Mouse (Mus musculus) kidney, adult 11 months (tissue): ENCODE measurements at regions not wholly inside any gene's neighbourhood (a gene's known extent, or its start where the extent isn't known, plus 50 kb on each side); places are given as distances from the start of the nearest gene placed in this dataset.
A peak's percentile ranks its signal among the peaks of the same experiment; 100 is the strongest.

Experiments
- DNase-seq: peaks from one replicate; pipeline ENCODE4 v3.0.0; 2022

DNA sequence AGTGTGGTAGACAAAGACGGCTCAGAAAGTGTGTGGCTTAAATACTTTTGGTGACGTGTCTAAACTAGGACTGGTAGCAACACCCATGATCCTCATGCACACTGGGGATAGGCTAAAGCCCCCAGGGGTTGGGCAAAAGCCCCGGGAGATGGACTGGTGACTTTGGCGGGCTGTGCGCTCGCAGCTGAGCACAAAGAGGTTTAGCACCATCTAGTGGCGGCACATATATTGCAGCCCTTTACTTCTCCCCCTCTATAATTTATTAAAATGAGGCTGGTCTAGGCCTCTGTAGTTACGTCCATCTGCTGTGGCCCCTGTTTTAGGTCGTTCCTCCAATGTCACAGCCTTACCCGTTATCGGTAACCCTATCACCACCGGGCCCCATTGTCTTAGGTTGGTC is 205.3 kb upstream of the Dock11 start:
- DNase-seq = peak; percentile 3
